In genomic region chr8:120678447-120678846, GRCm38 (mm10) we compare ENCODE assay signal across 9 mouse cellular contexts. TPM values are rescaled to one million over a fixed set of nuclear protein-coding genes. Genes with fewer than 3 reads are reported as not detected.
A peak's percentile ranks its signal among the peaks of the same experiment; 100 is the strongest.
DNase-seq lines count a peak whose midpoint lies in the region; ATAC-seq and TF ChIP-seq lines count a peak whose summit lies in the region.
"Had no signal": no experiment of that assay in that cellular context is flagged by ENCODE, and none has a peak within 500 bp of the region (broad histone marks: within the 10 kb centered on the region; RNA-seq: fewer than 3 reads in every experiment).

No protein-coding gene starts in this region.

- TF ChIP-seq EP300 in ES-Bruce4 (IDR thresholded peaks at IDR 0.05; ENCODE audit: insufficient read depth, low read depth, low read length), result no peak

- WGBS in forebrain, embryonic 11.5 days, result 11% methylated on average over 10 of the region's 10 CpGs
- WGBS in liver, embryonic 16.5 days (ENCODE audit: insufficient replicate concordance), result 13% methylated on average over 10 of the region's 10 CpGs

- no peak overlapping the region for H3K4me2 ChIP-seq in forebrain, embryonic 11.5 days (ENCODE audit: low read depth, low read length, severe bottlenecking)
- no peak overlapping the region for H3K4me2 ChIP-seq in liver, embryonic 16.5 days (ENCODE audit: low read depth, low read length)
- H3K4me2 ChIP-seq: heart, embryonic 13.5 days had no signal

- no peak overlapping the region for H3K27ac ChIP-seq in ES-Bruce4 (ENCODE audit: insufficient read depth, low read length)
- H3K27ac ChIP-seq in forebrain, embryonic 11.5 days (ENCODE audit: low read depth, low read length), result no peak overlapping the region
- no peak overlapping the region for H3K27ac ChIP-seq in liver, embryonic 16.5 days (ENCODE audit: low read length)
- H3K27ac ChIP-seq: heart, embryonic 13.5 days had no signal

- H3K4me3 ChIP-seq in ES-Bruce4 (ENCODE audit: low read depth, low read length), result no peak overlapping the region
- H3K4me3 ChIP-seq in forebrain, embryonic 11.5 days (ENCODE audit: low read depth, low read length), result no peak overlapping the region
- H3K4me3 ChIP-seq in liver, embryonic 16.5 days (ENCODE audit: low read depth, low read length), result no peak overlapping the region
- H3K4me3 ChIP-seq: heart, embryonic 13.5 days had no signal

- no peak overlapping the region for H3K9ac ChIP-seq in ES-Bruce4 (ENCODE audit: low read depth, poor library complexity, severe bottlenecking)
- H3K9ac ChIP-seq in forebrain, embryonic 11.5 days (ENCODE audit: low read length), result no peak overlapping the region
- no peak overlapping the region for H3K9ac ChIP-seq in liver, embryonic 16.5 days (ENCODE audit: low read depth, low read length)
- H3K9ac ChIP-seq: heart, embryonic 13.5 days had no signal

- TF ChIP-seq CTCF in ES-Bruce4 (IDR thresholded peaks at IDR 0.05; ENCODE audit: low read depth, low read length), result peak; percentile 91

- no peak for TF ChIP-seq POLR2A in ES-Bruce4 (IDR thresholded peaks at IDR 0.05; ENCODE audit: insufficient read depth, low read length)

- ATAC-seq in forebrain, embryonic 11.5 days (replicated peaks; ENCODE audit: low FRiP score), result peak; percentile 46; the same call in 1 of the 2 replicates
- 0 out of 2 replicates have a peak, but pooled peaks have one; percentile 23 for ATAC-seq in liver, embryonic 16.5 days (ENCODE audit: low read depth)
- ATAC-seq in neutrophil, adult 5-6 weeks (ENCODE audit: extremely low read depth, insufficient number of reproducible peaks, low FRiP score, poor library complexity, severe bottlenecking), result peak; percentile 71; the same call in 1 of the 2 replicates

- DNase-seq in c-Kit-positive CD71-negative TER-119-negative erythroid progenitor cells, embryonic 14.5 days (ENCODE audit: low read depth), result peak; percentile 83
- DNase-seq in forebrain, embryonic 11.5 days (ENCODE audit: low spot score), result peak; percentile 91
- peak; percentile 68 for DNase-seq in heart, postnatal 25 days (ENCODE audit: low spot score)
- peak; percentile 93 for DNase-seq in kidney, postnatal 4 days
- peak; percentile 95 for DNase-seq in testis, postnatal 10 days (ENCODE audit: low spot score)

- intact Hi-C loops in heart, postnatal 25 days (cut with DNase I), result no loop called here

- H3K36me3 ChIP-seq in ES-Bruce4 (ENCODE audit: control insufficient read depth, insufficient read depth, low read length, poor library complexity, severe bottlenecking), result peaks cover 8% of the 10 kb centered on the region
- H3K36me3 ChIP-seq in forebrain, embryonic 11.5 days (ENCODE audit: control insufficient read depth, insufficient read depth, low read length), result no peaks in the 10 kb centered on the region; the same call in 1 of the 2 replicates
- H3K36me3 ChIP-seq in liver, embryonic 16.5 days (ENCODE audit: control insufficient read depth, insufficient read depth), result peaks cover 6% of the 10 kb centered on the region

- no peaks in the 10 kb centered on the region for H3K4me1 ChIP-seq in ES-Bruce4 (ENCODE audit: control insufficient read depth, insufficient read depth, low read length)
- H3K4me1 ChIP-seq in forebrain, embryonic 11.5 days (replicated peaks; ENCODE audit: control insufficient read depth, insufficient read depth, low read length), result no peaks in the 10 kb centered on the region
- H3K4me1 ChIP-seq in liver, embryonic 16.5 days (ENCODE audit: control insufficient read depth, low read depth, low read length), result peaks cover 7% of the 10 kb centered on the region

- no peaks in the 10 kb centered on the region for H3K27me3 ChIP-seq in ES-Bruce4 (ENCODE audit: control insufficient read depth, insufficient read depth, low read length, poor library complexity, severe bottlenecking)
- no peaks in the 10 kb centered on the region for H3K27me3 ChIP-seq in forebrain, embryonic 11.5 days (ENCODE audit: control insufficient read depth, insufficient read depth, low read length)
- H3K27me3 ChIP-seq in liver, embryonic 16.5 days (ENCODE audit: control insufficient read depth, insufficient read depth, low read depth, low read length), result no peaks in the 10 kb centered on the region

- no peaks in the 10 kb centered on the region for H3K9me3 ChIP-seq in ES-Bruce4 (replicated peaks; ENCODE audit: control insufficient read depth, insufficient read depth, low read length, poor library complexity, severe bottlenecking)
- H3K9me3 ChIP-seq in forebrain, embryonic 11.5 days (ENCODE audit: control insufficient read depth, low read length), result no peaks in the 10 kb centered on the region
- H3K9me3 ChIP-seq in liver, embryonic 16.5 days (replicated peaks; ENCODE audit: control insufficient read depth, low read length), result no peaks in the 10 kb centered on the region
- H3K9me3 ChIP-seq: heart, embryonic 13.5 days had no signal

RNA-seq across cellular contexts. Expression of gene Emc8, which starts 10.1 kb away (rescaled TPM):
- polyA plus RNA-seq in ES-Bruce4 (2011; ENCODE audit: insufficient read depth, insufficient read length, low read depth, missing spikeins), result 124 and 141 TPM in 2 replicates
- 307 and 321 TPM in 2 replicates for polyA plus RNA-seq in forebrain, embryonic 11.5 days (2014; fragmentation: Nextera tagmentation; extraction: Ambion mirVana)
- total RNA-seq in heart, postnatal 25 days (2021), result 10 to 100 TPM; 45.6 to 46.9 TPM
- 83.1 and 93.1 TPM in 2 replicates for polyA plus RNA-seq in liver, embryonic 16.5 days (2015; fragmentation: Nextera tagmentation; extraction: Ambion mirVana)
- 17.9 and 21.1 TPM in 2 replicates for total RNA-seq in neutrophil, adult 5-6 weeks (2017)

RNA-seq across cellular contexts. Expression of gene Cox4i1, which starts 10.4 kb away (rescaled TPM):
- polyA plus RNA-seq in ES-Bruce4 (2011; ENCODE audit: insufficient read depth, insufficient read length, low read depth, missing spikeins), result 605 and 624 TPM in 2 replicates
- polyA plus RNA-seq in forebrain, embryonic 11.5 days (2014; fragmentation: Nextera tagmentation; extraction: Ambion mirVana), result 812 and 850 TPM in 2 replicates
- 1,000 to 10,000 TPM; 4,549 to 4,664 TPM for total RNA-seq in heart, postnatal 25 days (2021)
- 638 and 672 TPM in 2 replicates for polyA plus RNA-seq in liver, embryonic 16.5 days (2015; fragmentation: Nextera tagmentation; extraction: Ambion mirVana)
- total RNA-seq in neutrophil, adult 5-6 weeks (2017), result 180 and 197 TPM in 2 replicates

RNA-seq across cellular contexts. Expression of gene Gm27021, which starts 10.6 kb away (rescaled TPM):
- not detected in 2 replicates for polyA plus RNA-seq in ES-Bruce4 (2011; ENCODE audit: insufficient read depth, insufficient read length, low read depth, missing spikeins)
- polyA plus RNA-seq in forebrain, embryonic 11.5 days (2014; fragmentation: Nextera tagmentation; extraction: Ambion mirVana), result 3.3 and 3.5 TPM in 2 replicates
- not detected for total RNA-seq in heart, postnatal 25 days (2021)
- polyA plus RNA-seq in liver, embryonic 16.5 days (2015; fragmentation: Nextera tagmentation; extraction: Ambion mirVana), result 0.15 and 0.23 TPM in 2 replicates
- total RNA-seq in neutrophil, adult 5-6 weeks (2017), result not detected in 2 replicates

RNA-seq across cellular contexts. Expression of gene 1190005I06Rik, which starts 31.0 kb away (rescaled TPM):
- polyA plus RNA-seq in ES-Bruce4 (2011; ENCODE audit: insufficient read depth, insufficient read length, low read depth, missing spikeins), result 12.4 and 17.7 TPM in 2 replicates
- 1.6 and 2.3 TPM in 2 replicates for polyA plus RNA-seq in forebrain, embryonic 11.5 days (2014; fragmentation: Nextera tagmentation; extraction: Ambion mirVana)
- total RNA-seq in heart, postnatal 25 days (2021), result 1 to 10 TPM; 2.3 to 3.4 TPM
- polyA plus RNA-seq in liver, embryonic 16.5 days (2015; fragmentation: Nextera tagmentation; extraction: Ambion mirVana), result 1.4 and 1.7 TPM in 2 replicates
- total RNA-seq in neutrophil, adult 5-6 weeks (2017), result not detected in 2 replicates

RNA-seq across cellular contexts. Expression of gene Irf8, which starts 57.7 kb away (rescaled TPM):
- 0.91 and 1.4 TPM in 2 replicates for polyA plus RNA-seq in ES-Bruce4 (2011; ENCODE audit: insufficient read depth, insufficient read length, low read depth, missing spikeins)
- polyA plus RNA-seq in forebrain, embryonic 11.5 days (2014; fragmentation: Nextera tagmentation; extraction: Ambion mirVana), result 2.7 and 3.7 TPM in 2 replicates
- 1 to 10 TPM; 3.2 to 4.5 TPM for total RNA-seq in heart, postnatal 25 days (2021)
- 17.4 and 18.9 TPM in 2 replicates for polyA plus RNA-seq in liver, embryonic 16.5 days (2015; fragmentation: Nextera tagmentation; extraction: Ambion mirVana)
- total RNA-seq in neutrophil, adult 5-6 weeks (2017), result 139 and 159 TPM in 2 replicates
